Mouse (Mus musculus): ENCODE data around the gene T2. TPM values are rescaled to one million over a fixed set of nuclear protein-coding genes. Genes with fewer than 3 reads are reported as not detected.

Gene T2
- total RNA-seq, 1 experiment from 2014 or later, result not detected

DNA sequence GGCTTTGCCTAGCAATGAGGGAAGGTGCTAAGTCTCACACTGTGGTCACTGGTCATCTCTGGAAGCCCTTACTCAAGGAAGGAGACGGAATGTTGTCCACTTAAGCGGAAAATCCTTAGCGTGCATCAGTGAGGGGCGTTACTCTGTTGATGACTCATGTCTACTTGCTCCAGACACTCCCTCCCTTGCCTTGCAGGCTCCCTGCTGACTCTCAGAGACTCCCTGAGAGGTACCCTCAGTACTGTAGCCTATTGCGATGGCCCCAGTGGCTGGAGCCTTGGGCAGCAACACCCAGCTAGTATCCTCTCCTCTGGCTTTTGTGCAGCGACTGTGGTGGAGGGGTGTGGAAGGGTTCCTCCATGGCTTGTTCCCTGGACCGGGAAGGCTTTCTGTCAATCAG, 99.8 kb downstream of the T2 start:
- ATAC-seq (ENCODE audit: extremely low read depth, insufficient number of reproducible peaks, low FRiP score, poor library complexity, severe bottlenecking), result no peak

DNA sequence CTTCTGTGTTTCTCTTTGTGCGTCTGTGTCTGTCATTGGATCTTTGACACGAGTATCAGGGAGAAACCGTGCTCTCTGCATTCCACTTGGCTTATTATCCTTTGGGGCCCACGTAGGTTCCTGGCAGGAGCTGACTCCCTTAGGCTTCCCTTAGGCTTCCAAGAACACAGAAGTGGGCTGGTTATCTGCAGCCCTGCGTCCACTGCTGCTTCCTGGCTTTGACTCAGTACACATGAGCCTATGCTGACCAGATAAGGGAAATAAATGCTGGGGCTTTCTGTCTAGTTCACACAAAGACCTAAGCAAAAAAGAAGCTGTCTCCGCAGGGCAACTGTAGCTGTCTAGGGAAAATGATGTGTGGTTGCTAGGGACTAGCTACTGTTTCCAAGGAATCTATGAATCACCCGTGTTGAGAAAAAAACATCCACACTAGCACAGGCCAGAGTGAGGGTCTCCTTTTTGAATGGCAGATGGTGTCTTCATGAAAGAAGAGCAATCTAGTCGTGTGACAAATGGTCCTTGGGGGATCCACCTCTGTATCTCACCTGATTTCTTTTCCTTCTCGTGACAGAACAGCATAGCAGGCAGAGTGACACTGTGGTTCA, 101.2 kb downstream of the T2 start:
- no peak for ATAC-seq (ENCODE audit: extremely low read depth, insufficient number of reproducible peaks, low FRiP score, poor library complexity, severe bottlenecking)

DNA sequence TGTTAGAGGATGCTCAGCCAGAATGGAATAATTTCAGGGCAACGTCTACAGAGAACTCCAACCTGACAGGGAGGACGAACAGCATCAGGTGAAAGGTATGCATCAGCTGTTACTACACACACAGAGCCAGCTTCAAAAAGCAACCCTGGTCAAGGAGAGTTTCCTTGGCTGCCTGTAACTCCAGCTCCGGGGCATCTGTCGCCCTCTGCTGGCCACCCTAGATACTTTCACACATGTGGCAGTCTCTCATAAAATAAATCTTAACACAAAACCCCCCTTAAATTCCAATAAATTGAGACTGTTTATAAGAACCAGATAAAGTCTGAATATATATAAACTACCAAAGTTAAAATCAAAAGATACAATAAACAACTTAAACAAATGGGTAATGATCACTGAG, 105.8 kb downstream of the T2 start:
- no peak for ATAC-seq (ENCODE audit: extremely low read depth, insufficient number of reproducible peaks, low FRiP score, poor library complexity, severe bottlenecking)

DNA sequence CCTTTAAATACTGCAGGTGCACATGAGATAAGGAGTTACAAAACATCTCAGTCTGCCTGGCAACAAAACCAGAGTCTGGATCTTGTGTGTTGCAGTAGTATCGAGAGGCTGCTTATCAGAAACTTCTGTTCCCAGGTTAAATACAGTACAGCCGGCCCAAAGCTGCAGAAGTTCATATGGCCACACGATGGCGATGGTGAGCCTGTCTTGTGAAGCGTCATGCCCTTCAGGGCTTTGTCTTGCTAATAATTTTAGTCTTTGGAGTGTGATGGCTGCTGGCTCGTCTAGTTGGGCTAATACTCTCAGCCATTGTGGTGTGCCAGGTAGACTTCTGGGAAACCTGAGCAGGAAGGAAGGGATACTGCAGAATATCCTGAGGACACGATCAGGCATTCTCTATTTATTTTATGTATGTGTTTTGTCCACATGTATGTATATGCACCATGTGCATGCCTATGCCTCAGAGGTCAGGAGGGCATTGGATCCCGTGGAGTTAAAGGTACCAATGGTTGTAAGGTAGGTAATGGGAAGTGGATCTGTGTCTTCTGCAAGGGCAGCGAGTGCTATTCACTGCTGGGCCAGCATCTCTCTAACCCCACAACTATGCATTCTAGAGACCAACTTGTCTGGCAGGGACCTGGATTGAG, 107.8 kb downstream of the T2 start:
- peak; percentile 47; the same call in 1 of the 2 replicates for ATAC-seq (ENCODE audit: extremely low read depth, insufficient number of reproducible peaks, low FRiP score, poor library complexity, severe bottlenecking)

DNA sequence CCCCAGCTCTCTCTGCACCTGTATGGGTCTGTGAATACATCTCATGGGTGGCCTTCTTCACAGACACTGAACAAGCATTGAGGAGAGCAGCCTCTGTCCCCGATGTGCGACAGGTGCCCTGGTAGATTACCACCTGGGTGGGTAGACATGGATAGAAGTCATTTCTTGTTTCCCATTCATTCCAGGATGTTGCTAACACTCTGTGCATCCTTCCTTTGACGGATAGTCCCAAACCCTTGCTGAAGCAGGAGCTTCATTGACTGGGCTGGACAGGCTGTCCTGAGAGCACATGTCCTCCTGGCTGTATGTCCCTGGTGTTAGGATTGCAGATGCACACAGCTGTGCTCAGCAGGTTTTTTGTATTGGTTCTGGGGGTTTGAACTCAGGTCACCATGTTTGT, 112.0 kb downstream of the T2 start:
- no peak for ATAC-seq (ENCODE audit: extremely low read depth, insufficient number of reproducible peaks, low FRiP score, poor library complexity, severe bottlenecking)

DNA sequence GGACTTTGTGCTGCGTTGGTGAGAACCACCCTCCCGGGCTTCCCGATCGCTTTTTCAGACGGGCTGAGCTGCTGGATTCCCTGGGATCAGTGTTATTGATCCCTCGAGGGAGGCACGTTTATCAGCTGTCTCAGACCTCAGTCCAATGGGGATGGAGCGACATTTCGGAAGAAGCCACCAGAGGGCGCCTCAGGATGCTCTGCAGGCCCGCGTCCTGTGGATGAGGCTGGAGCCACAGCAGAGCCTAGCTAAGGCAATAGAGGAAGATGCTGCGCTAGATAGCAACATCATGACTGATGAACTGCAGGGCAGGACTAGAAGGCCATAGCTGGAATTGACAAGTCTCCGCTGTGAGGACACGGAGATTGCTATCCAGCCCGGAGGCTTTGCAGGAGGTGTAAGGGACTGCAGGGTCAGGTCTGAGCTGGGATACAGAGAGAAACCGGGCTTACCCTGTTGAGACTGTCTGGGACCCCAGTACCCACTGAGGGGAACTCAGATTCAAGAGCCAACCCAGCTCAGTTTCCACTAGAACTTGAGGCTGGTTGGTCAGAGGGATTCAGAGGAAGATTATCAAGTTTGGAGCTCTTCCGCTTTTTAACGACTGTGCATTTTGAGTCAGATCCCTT, 113.0 kb downstream of the T2 start:
- ATAC-seq (ENCODE audit: extremely low read depth, insufficient number of reproducible peaks, low FRiP score, poor library complexity, severe bottlenecking), result no peak

Other genes starting within 250 kb of the T2 start
- 3.6 and 6.1 TPM in 2 replicates for gene Gm49673, start 208.2 kb upstream of the T2 start, total RNA-seq (2017)
- gene Rnaset2a, start 207.9 kb upstream of the T2 start, total RNA-seq (2017), result 17.9 and 20.8 TPM in 2 replicates
- gene Fgfr1op, start 190.5 kb upstream of the T2 start, total RNA-seq (2017), result 69.4 and 71.3 TPM in 2 replicates
- gene Ccr6, start 119.9 kb upstream of the T2 start, total RNA-seq (2017), result 73.4 and 82.4 TPM in 2 replicates
- 113 and 123 TPM in 2 replicates for gene Mpc1, start 73.1 kb upstream of the T2 start, total RNA-seq (2017)
- 48.1 and 73.9 TPM in 2 replicates for gene Sft2d1, start 44.9 kb upstream of the T2 start, total RNA-seq (2017)
- gene Prr18, start 18.5 kb upstream of the T2 start, total RNA-seq (2017), result 0.98 and 1.5 TPM in 2 replicates
- not detected in 2 replicates for gene T, start 78.4 kb downstream of the T2 start, total RNA-seq (2017)
- gene Pde10a, start 169.4 kb downstream of the T2 start, total RNA-seq (2017), result 0.61 TPM in 1 of 2 replicates, not detected in the other
- not detected in 2 replicates for gene Gm17087, start 211.0 kb downstream of the T2 start, total RNA-seq (2017)